Mouse (Mus musculus): Measurements from ENCODE around the gene Acsm4. TPM values are rescaled to one million over a fixed set of nuclear protein-coding genes. Genes with fewer than 3 reads are reported as not detected.
"Not testable (repeated sequence)": the region's sequence is repeated elsewhere in the genome, so short reads cannot be mapped to it uniquely, and the experiment has no call there.

Gene Acsm4
- under 1 TPM in 1 of 4 experiments, not detected in 3; 0.23 TPM for total RNA-seq (2022)

GRCm38 (mm10) chr7:119689726-119690125 lies at the start of gene Acsm4:
TSS of gene Acsm4 (plus strand) at chr7:119690026.
- no peak for DNase-seq (ENCODE audit: low spot score in 2 of 2)

GRCm38 (mm10) chr7:119642307-119642706 lies 47.5 kb upstream of the Acsm4 start:
- no peak for DNase-seq (ENCODE audit: low spot score in 2 of 2)

GRCm38 (mm10) chr7:119667893-119668292 lies 21.9 kb upstream of the Acsm4 start:
- DNase-seq (ENCODE audit: low spot score in 2 of 2): no peak

GRCm38 (mm10) chr7:119670395-119670794 lies 19.4 kb upstream of the Acsm4 start:
- DNase-seq (ENCODE audit: low spot score in 2 of 2): no peak

GRCm38 (mm10) chr7:119670925-119671324 lies 18.9 kb upstream of the Acsm4 start:
- no peak for DNase-seq (ENCODE audit: low spot score in 2 of 2)

GRCm38 (mm10) chr7:119673465-119673864 lies 16.4 kb upstream of the Acsm4 start:
- DNase-seq (ENCODE audit: low spot score in 2 of 2): no peak

- no peak for DNase-seq (ENCODE audit: low spot score in 2 of 2)
These were observed 9.7 kb upstream of the Acsm4 start for GRCm38 (mm10) chr7:119680107-119680506.

GRCm38 (mm10) chr7:119682699-119683098 lies 7.1 kb upstream of the Acsm4 start:
- DNase-seq (ENCODE audit: low spot score in 2 of 2): no peak

- no peak for DNase-seq (ENCODE audit: low spot score in 2 of 2)
These were observed 2.5 kb downstream of the Acsm4 start for GRCm38 (mm10) chr7:119692302-119692701.

- no peak for DNase-seq (ENCODE audit: low spot score in 2 of 2)
These were observed 5.1 kb downstream of the Acsm4 start for GRCm38 (mm10) chr7:119694926-119695325.

- DNase-seq (ENCODE audit: low spot score in 2 of 2): no peak
These were observed 24.3 kb downstream of the Acsm4 start for GRCm38 (mm10) chr7:119714111-119714510.

GRCm38 (mm10) chr7:119720253-119720946 lies 30.6 kb downstream of the Acsm4 start, which contains the start of gene Thumpd1:
TSS of gene Thumpd1 (minus strand) at chr7:119720798.
- DNase-seq (ENCODE audit: low spot score in 2 of 2): peak; percentile 89 to 96

GRCm38 (mm10) chr7:119720947-119721310 lies 31.1 kb downstream of the Acsm4 start:
- DNase-seq (ENCODE audit: low spot score in 2 of 2): no peak

- no peak for DNase-seq (ENCODE audit: low spot score in 2 of 2)
These were observed 37.8 kb downstream of the Acsm4 start for GRCm38 (mm10) chr7:119727621-119728020.

GRCm38 (mm10) chr7:119731262-119731661 lies 41.4 kb downstream of the Acsm4 start:
- not testable (repeated sequence) for DNase-seq (ENCODE audit: low spot score in 2 of 2)

GRCm38 (mm10) chr7:119738877-119739276 lies 49.1 kb downstream of the Acsm4 start:
- no peak for DNase-seq (ENCODE audit: low spot score in 2 of 2)

GRCm38 (mm10) chr7:119739798-119740468 lies 50.1 kb downstream of the Acsm4 start:
- DNase-seq (ENCODE audit: low spot score in 2 of 2): not testable (repeated sequence)

GRCm38 (mm10) chr7:119744321-119744720 lies 54.5 kb downstream of the Acsm4 start:
- DNase-seq (ENCODE audit: low spot score in 2 of 2): no peak

- DNase-seq (ENCODE audit: low spot score in 2 of 2): no peak
These were observed 56.0 kb downstream of the Acsm4 start for GRCm38 (mm10) chr7:119745869-119746268.

- no peak for DNase-seq (ENCODE audit: low spot score in 2 of 2)
These were observed 58.9 kb downstream of the Acsm4 start for GRCm38 (mm10) chr7:119748761-119749160.

GRCm38 (mm10) chr7:119749942-119750341 lies 60.1 kb downstream of the Acsm4 start:
- DNase-seq (ENCODE audit: low spot score in 2 of 2): no peak

GRCm38 (mm10) chr7:119753696-119754095 lies 63.9 kb downstream of the Acsm4 start:
- DNase-seq (ENCODE audit: low spot score in 2 of 2): no peak

- no peak for DNase-seq (ENCODE audit: low spot score in 2 of 2)
These were observed 70.7 kb downstream of the Acsm4 start, which contains the start of gene Acsm3 for GRCm38 (mm10) chr7:119760527-119760951. TSS of gene Acsm3 (plus strand) at chr7:119760923.
